Mouse (Mus musculus) liver, embryonic 12.5 days (tissue): Measurements from ENCODE around the gene Kcnj8. TPM values are rescaled to one million over a fixed set of nuclear protein-coding genes. Genes with fewer than 3 reads are reported as not detected.
"Not testable (repeated sequence)": the region's sequence is repeated elsewhere in the genome, so short reads cannot be mapped to it uniquely, and the experiment has no call there.

ENCODE experiments used
- ATAC-seq: fragments of 200-750 bp; cut with Nextera tagmentation; 2 replicates; pipeline ENCODE4 v1.8.0; 2017; ENCODE audit warnings: moderate number of reproducible peaks, mild to moderate bottlenecking, moderate library complexity
- H3K27ac ChIP-seq: fragments of 300-500 bp; sonication (generic); 2 replicates; pipeline ENCODE4 v1.5.1; 2016; ENCODE audit warnings: mild to moderate bottlenecking
- H3K27me3 ChIP-seq: fragments of 300-500 bp; sonication (generic); replicated peaks from 2 replicates; pipeline ENCODE4 v1.6.1; 2016; ENCODE audit warnings: mild to moderate bottlenecking, moderate library complexity
- H3K36me3 ChIP-seq: fragments of 300-500 bp; sonication (generic); 2 replicates; pipeline ENCODE4 v1.6.1; 2016; ENCODE audit warnings: mild to moderate bottlenecking, moderate library complexity
- H3K4me1 ChIP-seq: fragments of 300-500 bp; sonication (generic); 2 replicates; pipeline ENCODE4 v1.6.1; 2016
- H3K4me2 ChIP-seq: fragments of 300-500 bp; sonication (generic); 2 replicates; pipeline ENCODE4 v1.6.1; 2016; ENCODE audit warnings: mild to moderate bottlenecking, moderate library complexity
- H3K4me3 ChIP-seq: fragments of 300-500 bp; sonication (generic); 2 replicates; pipeline ENCODE4 v1.5.1; 2016; ENCODE audit warnings: mild to moderate bottlenecking, moderate library complexity
- H3K9ac ChIP-seq: fragments of 300-500 bp; sonication (generic); 2 replicates; pipeline ENCODE4 v1.6.1; 2016; ENCODE audit warnings: mild to moderate bottlenecking, moderate library complexity
- H3K9me3 ChIP-seq: fragments of 300-500 bp; sonication (generic); replicated peaks from 2 replicates; pipeline ENCODE4 v1.6.1; 2016; ENCODE audit warnings: mild to moderate bottlenecking, moderate library complexity
- WGBS: fragments of 180-500 bp; shearing (Covaris S2); methylation state at CpG from one replicate; pipeline ENCODE4 v1.1.7; 2016; ENCODE audit not compliant: insufficient replicate concordance; 5-methylcytosine and 5-hydroxymethylcytosine counted together
- polyA plus RNA-seq: library from polyadenylated mRNA; unstranded; fragments of >200 nt; fragmentation: Nextera tagmentation; extraction: Ambion mirVana; gene quantifications from 2 replicates; pipeline ENCODE4 v1.2.1, GENCODE M21; 2016

Kcnj8 gene
- polyA plus RNA-seq, 1 experiment from 2014 or later, result 3.1 TPM

GRCm38 (mm10) chr6:142524635-142525308, 46.6 kb downstream of the Kcnj8 start:
- H3K27me3 ChIP-seq, result no peaks in the 10 kb centered on the region
- H3K4me2 ChIP-seq, result no peak overlapping the region
- no peaks in the 10 kb centered on the region for H3K9me3 ChIP-seq
- no peak overlapping the region for H3K27ac ChIP-seq
- peaks cover 2% of the 10 kb centered on the region; the same call in 1 of the 2 replicates for H3K4me1 ChIP-seq
- H3K9ac ChIP-seq, result no peak overlapping the region
- ATAC-seq, result no peak
- WGBS, result 3% methylated on average over 4 of the region's 4 CpGs
- no peaks in the 10 kb centered on the region for H3K36me3 ChIP-seq
- H3K4me3 ChIP-seq, result no peak overlapping the region

- WGBS, result 72% methylated on average over 12 of the region's 12 CpGs
- Histone ChIP-seq H3K27me3 (no peaks in the 10 kb centered on the region), H3K36me3 (no peaks in the 10 kb centered on the region), H3K9me3 (no peaks in the 10 kb centered on the region), H3K4me1 (no peaks in the 10 kb centered on the region), H3K4me3 (no peak overlapping the region), H3K27ac (no peak overlapping the region), H3K9ac (no peak overlapping the region), H3K4me2 (no peak overlapping the region)
- no peak for ATAC-seq
Observed at GRCm38 (mm10) chr6:142521591-142522110, 49.8 kb downstream of the Kcnj8 start.

GRCm38 (mm10) chr6:142519110-142519509, 52.3 kb downstream of the Kcnj8 start:
- H3K4me3 ChIP-seq, result no peak overlapping the region
- H3K36me3 ChIP-seq, result no peaks in the 10 kb centered on the region
- no peak overlapping the region for H3K4me2 ChIP-seq
- no peak overlapping the region for H3K27ac ChIP-seq
- H3K9me3 ChIP-seq, result no peaks in the 10 kb centered on the region
- 10% methylated on average over 6 of the region's 6 CpGs for WGBS
- ATAC-seq, result 0 out of 2 replicates have a peak, but pooled peaks have one; percentile 22
- H3K9ac ChIP-seq, result no peak overlapping the region
- no peaks in the 10 kb centered on the region for H3K27me3 ChIP-seq
- H3K4me1 ChIP-seq, result no peaks in the 10 kb centered on the region

GRCm38 (mm10) chr6:142515379-142515778, 56.0 kb downstream of the Kcnj8 start:
- not testable (repeated sequence) for H3K9ac ChIP-seq
- WGBS, result 56% methylated on average over 9 of the region's 9 CpGs

DNA sequence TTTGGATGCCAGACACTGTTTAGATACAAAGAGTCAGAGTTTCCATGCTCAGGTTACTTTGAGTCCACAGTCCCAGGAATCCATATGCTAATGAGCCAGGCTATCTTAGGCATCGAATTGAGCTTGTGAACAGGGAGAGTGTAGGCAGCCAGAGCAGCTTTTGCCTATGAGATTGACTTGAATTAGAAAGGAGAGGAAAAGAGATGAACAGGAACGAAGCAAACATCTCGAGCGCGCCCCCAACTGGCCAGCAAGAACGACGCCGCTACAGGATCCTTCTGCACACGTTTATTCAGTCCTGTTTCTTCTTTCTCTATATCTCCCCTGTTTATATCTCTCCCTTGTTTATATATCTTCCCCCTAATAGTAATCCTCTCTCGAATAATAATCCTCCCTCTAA, 56.5 kb downstream of the Kcnj8 start:
- Histone ChIP-seq H3K36me3 (no peaks in the 10 kb centered on the region), H3K4me3 (no peak overlapping the region), H3K4me2 (no peak overlapping the region), H3K4me1 (no peaks in the 10 kb centered on the region), H3K27ac (no peak overlapping the region), H3K27me3 (peaks cover 28% of the 10 kb centered on the region), H3K9me3 (no peaks in the 10 kb centered on the region), H3K9ac (no peak overlapping the region)
- WGBS, result 3% methylated on average over 10 of the region's 10 CpGs
- ATAC-seq, result no peak

More at GRCm38 (mm10) chr6:142515379-142515778, 56.0 kb downstream of the Kcnj8 start:
- peaks cover 25% of the 10 kb centered on the region for H3K27me3 ChIP-seq
- H3K36me3 ChIP-seq, H3K4me2 ChIP-seq, H3K9me3 ChIP-seq, H3K4me1 ChIP-seq, H3K4me3 ChIP-seq, H3K27ac ChIP-seq, ATAC-seq: not testable (repeated sequence)

Other genes starting within 250 kb of the Kcnj8 start
- gene Slco1a5, start 248.6 kb downstream of the Kcnj8 start, polyA plus RNA-seq, result not detected in 2 replicates
- 6.6 and 6.9 TPM in 2 replicates for gene Pyroxd1, start 226.0 kb downstream of the Kcnj8 start, polyA plus RNA-seq
- gene Recql, start 184.5 kb downstream of the Kcnj8 start, polyA plus RNA-seq, result 25.8 and 25.9 TPM in 2 replicates
- gene Golt1b, start 184.4 kb downstream of the Kcnj8 start, polyA plus RNA-seq, result 51.3 and 54.6 TPM in 2 replicates
- gene Spx, start 158.2 kb downstream of the Kcnj8 start, polyA plus RNA-seq, result 0.08 and 0.11 TPM in 2 replicates
- gene Gys2, start 98.5 kb downstream of the Kcnj8 start, polyA plus RNA-seq, result 34.4 and 36.7 TPM in 2 replicates
- gene Ldhb, start 63.7 kb downstream of the Kcnj8 start, polyA plus RNA-seq, result 61.7 and 63.3 TPM in 2 replicates
- 2.4 and 2.9 TPM in 2 replicates for gene Abcc9, start 130.7 kb upstream of the Kcnj8 start, polyA plus RNA-seq
- 157 and 159 TPM in 2 replicates for gene Cmas, start 185.1 kb upstream of the Kcnj8 start, polyA plus RNA-seq
- 0.06 TPM in 1 of 2 replicates, not detected in the other for gene Sult6b2, start 232.9 kb upstream of the Kcnj8 start, polyA plus RNA-seq